Mouse (Mus musculus): ENCODE results near the gene Mapk8ip1.
"Not testable (repeated sequence)": the region's sequence is repeated elsewhere in the genome, so short reads cannot be mapped to it uniquely, and the experiment has no call there.

The Mapk8ip1 gene

GRCm38 (mm10) chr2:92424462-92425308 lies 23.6 kb upstream of the Mapk8ip1 start:
- DNase-seq = peak; percentile 19

GRCm38 (mm10) chr2:92423702-92424461 lies 22.8 kb upstream of the Mapk8ip1 start:
- DNase-seq = peak; percentile 72

GRCm38 (mm10) chr2:92423156-92423555 lies 22.1 kb upstream of the Mapk8ip1 start:
- no peak for DNase-seq

GRCm38 (mm10) chr2:92422388-92423135 lies 21.5 kb upstream of the Mapk8ip1 start:
- DNase-seq = no peak

GRCm38 (mm10) chr2:92421723-92422387 lies 20.8 kb upstream of the Mapk8ip1 start:
- no peak for DNase-seq

GRCm38 (mm10) chr2:92411705-92412104 lies 10.6 kb upstream of the Mapk8ip1 start:
- DNase-seq = no peak

GRCm38 (mm10) chr2:92408309-92409045 lies 7.4 kb upstream of the Mapk8ip1 start:
- no peak for DNase-seq

GRCm38 (mm10) chr2:92405687-92406086 lies 4.6 kb upstream of the Mapk8ip1 start:
- DNase-seq = no peak

GRCm38 (mm10) chr2:92404737-92405136 lies 3.7 kb upstream of the Mapk8ip1 start:
- DNase-seq = no peak

GRCm38 (mm10) chr2:92403776-92404319 lies 2.8 kb upstream of the Mapk8ip1 start:
- no peak for DNase-seq

- DNase-seq = no peak
These were observed 1.7 kb upstream of the Mapk8ip1 start for GRCm38 (mm10) chr2:92402591-92403326.

- no peak for DNase-seq
These were observed 381 bp downstream of the Mapk8ip1 start for GRCm38 (mm10) chr2:92400682-92401081.

GRCm38 (mm10) chr2:92399877-92400276 lies 1.2 kb downstream of the Mapk8ip1 start:
- not testable (repeated sequence) for DNase-seq

GRCm38 (mm10) chr2:92397436-92397835 lies 3.6 kb downstream of the Mapk8ip1 start:
- no peak for DNase-seq

- DNase-seq = no peak
These were observed 5.5 kb downstream of the Mapk8ip1 start for GRCm38 (mm10) chr2:92395535-92395934.

GRCm38 (mm10) chr2:92392318-92393264 lies 8.5 kb downstream of the Mapk8ip1 start:
- DNase-seq = no peak

GRCm38 (mm10) chr2:92391703-92392317 lies 9.3 kb downstream of the Mapk8ip1 start:
- DNase-seq = no peak

- no peak for DNase-seq
These were observed 9.9 kb downstream of the Mapk8ip1 start for GRCm38 (mm10) chr2:92391116-92391515.

All from right cerebral cortex, postnatal 4 days (tissue).